Mouse (Mus musculus) heart, embryonic 14.5 days (tissue): Measurements from ENCODE around the gene Lysmd2. TPM values are rescaled to one million over a fixed set of nuclear protein-coding genes. Genes with fewer than 3 reads are reported as not detected.

Experiments
- ATAC-seq: fragments of 200-750 bp; cut with Nextera tagmentation; 2 replicates; pipeline ENCODE4 v1.8.0; 2017; ENCODE audit warnings: low read depth, moderate TSS enrichment; ENCODE audit not compliant: insufficient number of reproducible peaks, insufficient read depth, low FRiP score
- H3K27ac ChIP-seq, 2 experiments: fragments of 200-500 bp in 1 of 2; fragments of 300-500 bp in 1 of 2; sonication (generic) in 1 of 2; replicated peaks in 1 of 2; 2 replicates each; pipeline ENCODE4 v1.5.1; 2012 to 2014; ENCODE audit warnings: low read depth in 2 of 2, low read length in 2 of 2, control low read depth in 1 of 2, mild to moderate bottlenecking in 1 of 2, mixed read lengths in 1 of 2; ENCODE audit not compliant: control insufficient read depth in 1 of 2, insufficient read depth in 1 of 2
- H3K27me3 ChIP-seq: fragments of 300-500 bp; sonication (generic); 2 replicates; pipeline ENCODE4 v1.6.1; 2014; ENCODE audit warnings: mild to moderate bottlenecking, low read length, control low read depth; ENCODE audit not compliant: control insufficient read depth, insufficient read depth
- H3K36me3 ChIP-seq: fragments of 300-500 bp; sonication (generic); 2 replicates; pipeline ENCODE4 v1.6.1; 2014; ENCODE audit warnings: mild to moderate bottlenecking, control low read depth, low read length, mixed read lengths; ENCODE audit not compliant: control insufficient read depth, insufficient read depth
- H3K4me1 ChIP-seq, 2 experiments: fragments of 200-500 bp in 1 of 2; fragments of 300-500 bp in 1 of 2; sonication (generic) in 1 of 2; 2 replicates each; pipeline ENCODE4 v1.6.1; 2012 to 2014; ENCODE audit warnings: low read length in 2 of 2, control low read depth in 1 of 2, mixed read lengths in 1 of 2; ENCODE audit not compliant: control insufficient read depth in 2 of 2, insufficient read depth in 2 of 2
- H3K4me2 ChIP-seq: fragments of 300-500 bp; sonication (generic); 2 replicates; pipeline ENCODE4 v1.6.1; 2014; ENCODE audit warnings: mild to moderate bottlenecking, low read length
- H3K4me3 ChIP-seq, 2 experiments: fragments of 200-500 bp in 1 of 2; fragments of 300-500 bp in 1 of 2; sonication (generic) in 1 of 2; 2 replicates each; pipeline ENCODE4 v1.5.1; 2012 to 2014; ENCODE audit warnings: low read length in 2 of 2, mild to moderate bottlenecking in 2 of 2, control low read depth in 1 of 2, low read depth in 1 of 2, moderate library complexity in 1 of 2; ENCODE audit not compliant: control insufficient read depth in 1 of 2, insufficient read depth in 1 of 2
- H3K9ac ChIP-seq: fragments of 300-500 bp; sonication (generic); 2 replicates; pipeline ENCODE4 v1.6.1; 2014; ENCODE audit warnings: mild to moderate bottlenecking, low read length
- H3K9me3 ChIP-seq: fragments of 300-500 bp; sonication (generic); 2 replicates; pipeline ENCODE4 v1.6.1; 2016; ENCODE audit warnings: low read length, control low read depth; ENCODE audit not compliant: control insufficient read depth
- WGBS: fragments of 180-500 bp; shearing (Covaris S2); extraction: QIAGEN DNeasy Blood & Tissue Kit; methylation state at CpG from one replicate; pipeline ENCODE4 v1.1.7; 2014; 5-methylcytosine and 5-hydroxymethylcytosine counted together
- polyA plus RNA-seq: library from polyadenylated mRNA; unstranded; fragments of >200 nt; fragmentation: Nextera tagmentation; extraction: Ambion mirVana; gene quantifications from 2 replicates; pipeline ENCODE4 v1.2.1, GENCODE M21; 2014

Lysmd2 gene
- polyA plus RNA-seq, 1 experiment from 2014 or later = 21.3 TPM

DNA sequence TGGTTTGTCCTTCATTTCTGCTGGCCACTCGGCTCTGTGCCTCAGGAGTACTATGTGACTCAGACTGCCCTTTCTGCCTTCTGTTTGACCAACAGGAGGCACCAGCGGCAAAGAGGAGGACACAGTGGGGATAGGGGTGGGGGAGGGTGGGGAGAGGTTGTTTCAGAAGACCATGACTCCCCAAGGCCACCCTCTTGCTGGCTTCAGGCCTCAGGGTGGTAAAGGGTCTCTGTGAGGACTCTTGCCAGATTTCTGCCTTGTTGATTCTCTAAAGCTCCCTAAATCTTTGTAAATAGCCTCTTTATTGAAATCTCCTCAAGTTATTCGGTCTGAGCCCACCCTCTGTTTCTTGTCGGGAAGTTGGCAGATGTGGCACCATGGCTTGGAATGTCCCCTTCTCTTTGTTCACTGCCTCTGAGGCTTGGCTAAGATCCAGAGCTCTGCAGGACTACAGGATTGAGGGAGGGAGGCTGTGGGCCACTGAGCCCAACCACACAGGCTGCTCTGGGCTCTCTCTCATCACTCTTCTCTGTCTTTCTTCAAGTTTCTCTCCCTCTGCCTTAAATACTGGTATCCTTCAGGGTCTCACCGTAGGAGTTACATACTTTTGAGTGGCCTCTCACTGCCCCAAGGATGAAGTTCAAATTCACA, 26.2 kb upstream of the Lysmd2 start:
- no peaks in the 10 kb centered on the region for H3K27me3 ChIP-seq
- H3K27ac ChIP-seq = no peak overlapping the region; a peak in 1 of 4 replicates
- H3K4me2 ChIP-seq = no peak overlapping the region
- H3K4me3 ChIP-seq = no peak overlapping the region
- no peaks in the 10 kb centered on the region for H3K9me3 ChIP-seq
- H3K36me3 ChIP-seq = no peaks in the 10 kb centered on the region
- H3K4me1 ChIP-seq = peaks cover 9 to 13% of the 10 kb centered on the region in 2 experiments
- peak; percentile 57 for ATAC-seq
- H3K9ac ChIP-seq = no peak overlapping the region
- 35% methylated on average over 5 of the region's 5 CpGs for WGBS

DNA sequence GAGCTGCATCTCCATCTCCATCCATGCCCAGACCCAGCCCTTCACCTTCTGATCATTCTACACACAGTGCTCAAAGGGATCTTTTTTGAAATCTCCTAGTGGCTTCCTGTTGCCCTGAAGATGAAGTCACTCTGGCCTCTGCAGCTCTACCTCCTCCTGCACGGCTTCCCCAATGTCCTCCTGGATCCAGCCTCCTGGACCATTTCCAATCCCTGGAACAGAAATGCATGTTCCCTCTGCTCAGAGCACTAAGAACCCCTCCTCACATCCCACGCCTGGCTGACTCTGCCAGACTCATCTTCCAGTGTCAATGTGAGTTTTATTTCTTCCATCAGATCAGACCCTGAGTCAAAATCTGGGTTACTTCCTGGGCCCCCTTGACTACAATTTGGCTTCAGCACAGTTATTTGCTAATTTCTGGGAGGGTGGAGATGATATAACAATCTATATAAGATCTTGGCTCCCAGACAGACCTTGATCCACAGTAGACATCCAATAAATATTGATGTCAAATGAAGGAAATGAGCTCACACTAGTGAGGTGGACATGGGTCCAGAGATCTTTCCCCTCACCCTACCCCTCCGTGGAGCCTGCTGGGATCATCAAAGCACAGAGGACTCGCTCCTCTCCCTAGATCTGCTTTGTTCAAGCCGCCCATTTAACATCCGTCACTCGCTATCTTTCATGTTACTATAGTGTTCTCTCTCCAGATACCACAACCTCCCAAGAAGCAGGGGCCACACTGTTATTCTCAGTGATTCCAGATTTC, 25.2 kb upstream of the Lysmd2 start:
- H3K4me2 ChIP-seq = no peak overlapping the region
- H3K36me3 ChIP-seq = no peaks in the 10 kb centered on the region
- no peak overlapping the region for H3K9ac ChIP-seq
- H3K27ac ChIP-seq = no peak overlapping the region
- 63% methylated on average over 7 of the region's 7 CpGs for WGBS
- H3K9me3 ChIP-seq = no peaks in the 10 kb centered on the region
- H3K27me3 ChIP-seq = no peaks in the 10 kb centered on the region
- peaks cover 9 to 13% of the 10 kb centered on the region in 2 experiments for H3K4me1 ChIP-seq
- no peak overlapping the region for H3K4me3 ChIP-seq
- ATAC-seq = no peak

DNA sequence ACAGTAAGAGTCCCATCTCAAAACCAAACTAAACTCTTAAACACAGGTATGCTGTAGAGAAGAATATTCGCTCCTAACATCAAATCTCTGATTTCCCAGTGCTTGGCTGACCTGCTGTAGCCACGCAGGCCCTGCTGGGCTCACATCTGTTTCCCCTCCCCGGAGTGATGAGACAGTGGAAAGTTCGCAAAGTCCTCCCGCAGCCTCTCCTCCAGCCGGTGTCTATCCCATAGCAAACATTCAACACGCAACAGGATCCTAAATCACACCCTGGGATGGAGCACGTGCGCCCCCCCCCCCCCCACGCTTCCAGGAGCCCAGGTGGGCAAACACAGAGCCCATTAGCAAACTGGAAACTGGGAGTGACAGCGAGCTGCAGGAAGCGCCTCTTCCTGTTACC, 24.0 kb upstream of the Lysmd2 start:
- Histone ChIP-seq H3K4me1 (peaks cover 9 to 13% of the 10 kb centered on the region in 2 experiments), H3K36me3 (no peaks in the 10 kb centered on the region), H3K27ac (peak overlapping the region in 1 of 2 experiments; percentile 44; a peak in 1 of 4 replicates), H3K9me3 (no peaks in the 10 kb centered on the region), H3K9ac (no peak overlapping the region), H3K27me3 (no peaks in the 10 kb centered on the region), H3K4me3 (no peak overlapping the region), H3K4me2 (0 out of 2 replicates have a peak overlapping the region, but pooled peaks have one; percentile 25)
- no peak for ATAC-seq
- WGBS = 41% methylated on average over 12 of the region's 12 CpGs

- 85% methylated on average over 4 of the region's 4 CpGs for WGBS
- Histone ChIP-seq H3K4me2 (no peak overlapping the region), H3K27me3 (no peaks in the 10 kb centered on the region; the same call in 1 of the 2 replicates), H3K9me3 (no peaks in the 10 kb centered on the region), H3K27ac (no peak overlapping the region), H3K36me3 (no peaks in the 10 kb centered on the region), H3K9ac (no peak overlapping the region), H3K4me1 (0 out of 4 replicates have a peak, but pooled peaks cover 0 to 3% of the 10 kb centered on the region in 2 experiments), H3K4me3 (no peak overlapping the region)
- ATAC-seq = no peak
Observed at GRCm38 (mm10) chr9:75607496-75607895, 18.0 kb upstream of the Lysmd2 start.

DNA sequence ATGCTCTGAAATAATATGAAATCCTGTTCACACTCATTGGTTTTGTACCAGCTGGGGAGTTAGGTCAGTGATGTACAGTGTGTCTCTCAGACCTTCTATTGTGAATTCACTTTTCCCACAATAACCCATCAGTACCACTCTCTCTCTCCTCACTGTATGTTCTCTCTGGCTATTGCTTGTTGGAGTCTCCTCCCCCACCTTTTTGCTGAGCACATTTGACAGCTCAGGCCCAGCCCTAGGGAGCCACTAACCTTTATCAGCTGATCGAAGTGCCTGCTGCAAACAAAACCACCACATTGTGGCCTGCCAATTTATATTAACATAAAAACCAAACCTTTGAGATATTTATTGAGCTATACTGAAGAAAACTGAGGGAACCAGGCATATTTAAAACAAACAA, 16.0 kb upstream of the Lysmd2 start:
- no peak overlapping the region for H3K27ac ChIP-seq
- H3K4me3 ChIP-seq = no peak overlapping the region
- no peak for ATAC-seq
- H3K36me3 ChIP-seq = no peaks in the 10 kb centered on the region
- no peak overlapping the region for H3K4me2 ChIP-seq
- no peak overlapping the region for H3K9ac ChIP-seq
- WGBS = 45% methylated on average over 1 of the region's 1 CpGs
- H3K9me3 ChIP-seq = no peaks in the 10 kb centered on the region
- H3K4me1 ChIP-seq = 0 out of 4 replicates have a peak, but pooled peaks cover 0 to 3% of the 10 kb centered on the region in 2 experiments
- H3K27me3 ChIP-seq = no peaks in the 10 kb centered on the region; the same call in 1 of the 2 replicates

DNA sequence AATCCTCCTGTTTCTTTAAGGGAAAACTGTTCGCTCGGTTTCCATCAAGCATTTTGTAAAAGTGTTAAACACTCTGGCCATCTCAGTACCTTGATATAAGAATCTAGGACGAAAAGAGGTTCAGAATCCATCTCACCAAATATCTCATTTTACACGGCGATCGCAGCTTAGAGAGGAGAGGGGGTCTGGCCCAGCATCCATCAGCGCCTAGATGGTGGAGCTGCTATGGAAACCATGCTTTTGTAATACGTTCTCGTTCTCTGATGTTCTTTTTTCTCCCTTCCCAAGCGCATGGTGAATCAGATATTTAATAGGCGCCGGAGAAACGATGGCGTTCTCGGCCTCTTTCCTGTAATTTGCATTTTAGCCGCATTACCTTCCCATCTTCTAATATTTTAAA, 15.6 kb upstream of the Lysmd2 start:
- Histone ChIP-seq H3K27ac (no peak overlapping the region), H3K9me3 (no peaks in the 10 kb centered on the region), H3K4me1 (0 out of 4 replicates have a peak, but pooled peaks cover 0 to 3% of the 10 kb centered on the region in 2 experiments), H3K27me3 (no peaks in the 10 kb centered on the region; the same call in 1 of the 2 replicates), H3K36me3 (no peaks in the 10 kb centered on the region), H3K4me2 (peak overlapping the region; percentile 98), H3K4me3 (peak overlapping the region in 1 of 2 experiments; percentile 78; a peak in 3 of 4 replicates), H3K9ac (peak overlapping the region; percentile 71; the same call in 1 of the 2 replicates)
- no peak for ATAC-seq
- 25% methylated on average over 16 of the region's 16 CpGs for WGBS

DNA sequence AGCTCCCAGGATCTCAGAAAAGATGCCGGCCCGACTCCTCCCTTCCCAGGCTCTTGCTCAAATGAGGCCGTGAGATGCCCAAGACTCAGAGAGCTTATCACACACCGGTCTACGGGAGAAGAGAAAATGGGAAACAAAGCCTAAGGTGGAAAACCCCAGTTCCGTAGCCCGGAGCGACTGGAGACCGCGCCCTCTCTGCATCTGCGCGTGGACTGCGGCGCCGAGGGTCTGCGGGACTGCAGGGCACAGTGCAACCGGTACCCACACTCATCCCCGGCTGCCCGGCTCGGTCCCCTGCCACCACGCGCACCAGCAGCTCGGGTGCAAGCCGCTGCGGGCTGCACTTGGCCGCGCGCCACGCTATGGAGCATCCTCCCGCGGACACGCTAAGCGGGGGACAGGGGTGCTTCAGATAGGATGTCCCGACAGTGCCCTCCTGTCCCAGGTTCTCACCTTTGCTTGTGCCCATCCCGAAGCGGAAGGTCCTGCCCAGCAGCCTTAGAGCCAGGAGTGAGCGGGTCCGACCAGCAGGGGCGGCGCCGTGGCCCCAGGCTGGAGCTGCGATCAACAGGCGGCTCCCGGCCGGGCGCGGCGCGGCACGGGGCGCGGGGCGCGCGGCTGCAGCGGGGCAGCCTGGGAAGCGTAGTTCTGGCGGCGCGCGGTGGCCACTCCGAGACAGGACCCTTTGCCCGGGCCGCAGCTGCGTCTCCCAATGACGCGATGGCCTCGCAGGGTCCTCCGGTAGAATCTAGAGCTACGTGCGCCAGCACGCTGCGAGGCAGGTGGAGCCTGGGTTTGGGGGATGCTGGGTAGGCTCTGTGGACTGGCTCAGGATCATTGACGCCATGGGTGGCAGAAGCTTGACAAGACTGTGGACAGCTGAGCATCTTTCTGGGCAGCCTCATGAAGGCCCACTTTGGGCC, 14.7 kb upstream of the Lysmd2 start, which contains the start of gene Tmod2:
TSS of gene Tmod2 (minus strand) at position 755 of the 923 bp plus-strand sequence.
- H3K4me2 ChIP-seq = peak within 1 kb of the TSS; percentile 98
- H3K27ac ChIP-seq = no peak within 1 kb of the TSS
- peak; percentile 56; the same call in 1 of the 2 replicates for ATAC-seq
- H3K9me3 ChIP-seq = no peaks in the 10 kb centered on the region
- H3K4me1 ChIP-seq = 0 out of 4 replicates have a peak, but pooled peaks cover 0 to 3% of the 10 kb centered on the region in 2 experiments
- under 1% methylated on average over 69 of the region's 74 CpGs for WGBS
- peak within 1 kb of the TSS; percentile 71 for H3K9ac ChIP-seq
- no peaks in the 10 kb centered on the region; the same call in 1 of the 2 replicates for H3K27me3 ChIP-seq
- H3K36me3 ChIP-seq = no peaks in the 10 kb centered on the region
- H3K4me3 ChIP-seq = peak within 1 kb of the TSS; percentile 69 to 78
